Mouse (Mus musculus) duodenum, adult 2 months (tissue): Measurements from ENCODE around the gene Tmem126b. TPM values are rescaled to one million over a fixed set of nuclear protein-coding genes. Genes with fewer than 3 reads are reported as not detected.

Experiments
- polyA plus RNA-seq: library from polyadenylated mRNA; depleted of rRNA; stranded (reverse); fragments of >200 nt; gene quantifications from 2 replicates; pipeline ENCODE4 v1.2.3, GENCODE M21; 2012; ENCODE audit warnings: low replicate concordance; rRNA removed

The Tmem126b gene
- polyA plus RNA-seq: 2.3 and 3.5 TPM in 2 replicates

GRCm38 (mm10) chr7:90475793-90476312 is at the start of gene Tmem126b:
Gene Tmem126b, minus strand, starts transcription at chr7:90476001.

DNA sequence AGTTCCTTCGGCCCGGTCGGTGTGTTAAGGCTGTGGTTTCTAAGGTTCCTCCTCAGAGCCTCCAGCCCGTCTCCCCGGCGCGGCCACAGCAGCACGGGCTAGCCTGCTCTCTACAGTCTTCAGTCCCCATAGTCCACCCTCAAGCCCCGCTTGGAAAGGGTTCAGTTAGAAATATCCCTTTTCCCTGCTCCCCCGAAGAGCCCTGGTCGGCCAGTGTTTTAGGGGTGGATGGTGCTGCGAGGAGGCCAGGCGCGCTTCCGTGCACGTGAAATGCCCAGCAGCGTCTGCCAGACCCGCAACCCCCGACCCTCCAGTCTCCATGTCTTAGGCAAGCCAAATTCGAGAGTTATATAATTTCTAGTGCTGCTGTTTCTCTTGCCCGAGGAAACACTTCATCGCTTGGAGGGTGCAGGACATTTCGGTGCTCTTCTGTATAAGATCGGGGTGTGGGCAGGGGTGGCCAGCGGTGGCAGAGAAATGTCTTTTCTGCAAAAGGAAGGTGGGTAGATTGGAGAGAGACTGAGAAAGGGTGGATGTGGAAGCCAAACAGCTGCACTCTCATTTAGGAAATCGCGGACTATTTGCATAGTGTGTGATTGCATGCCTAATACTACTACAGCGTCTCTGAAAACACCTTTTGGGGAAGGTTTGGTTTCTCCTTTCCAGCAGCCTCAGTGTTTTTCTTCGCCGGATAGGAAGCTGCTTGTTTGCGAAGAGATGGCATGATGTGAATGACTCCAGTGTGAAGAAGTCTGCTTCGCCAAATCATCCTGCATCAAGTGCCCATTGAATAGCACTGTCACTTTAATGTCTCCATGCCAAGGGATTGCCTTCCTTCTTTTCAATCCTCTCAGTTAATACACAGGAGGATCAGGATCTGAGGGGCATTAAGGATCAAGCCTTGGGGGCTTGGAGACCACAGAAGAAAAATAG is 778 bp upstream of the Tmem126b start, which contains the start of gene Dlg2:
Gene Dlg2 (plus strand): TSS at position 360 of the 933 bp plus-strand sequence.

DNA sequence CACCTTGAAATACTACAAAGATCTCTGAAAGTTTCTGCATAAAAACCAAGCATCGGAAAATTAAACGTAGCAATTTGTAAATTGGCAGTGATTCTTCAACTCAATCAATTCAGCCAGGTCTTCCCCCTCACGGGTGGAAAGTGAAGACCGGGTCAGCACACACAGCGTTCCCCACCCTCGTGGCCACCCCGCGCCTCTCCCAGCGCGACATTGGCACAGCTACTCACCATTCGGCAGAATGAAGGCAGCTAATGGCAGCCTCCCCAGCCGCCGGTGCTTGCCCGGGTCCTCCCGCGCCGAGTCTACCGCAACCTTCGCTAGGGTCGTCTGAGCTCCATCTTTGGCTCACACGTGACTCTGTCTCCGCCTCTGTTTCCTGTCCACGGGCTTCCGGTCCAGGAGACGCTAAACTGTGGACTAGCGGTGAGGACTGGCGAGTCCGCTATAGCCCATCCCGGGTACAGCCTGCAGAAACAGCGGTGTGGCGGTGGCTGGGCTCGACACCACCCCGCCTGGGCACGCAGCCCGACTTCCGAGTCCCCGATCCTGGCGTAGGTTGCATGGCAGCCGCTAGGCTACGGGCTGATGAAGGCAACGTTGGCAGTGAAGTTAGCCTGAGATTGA is 18.8 kb downstream of the Tmem126b start, which contains the start of gene Tmem126a:
Gene Tmem126a (minus strand): TSS at position 385 of the 624 bp plus-strand sequence.

DNA sequence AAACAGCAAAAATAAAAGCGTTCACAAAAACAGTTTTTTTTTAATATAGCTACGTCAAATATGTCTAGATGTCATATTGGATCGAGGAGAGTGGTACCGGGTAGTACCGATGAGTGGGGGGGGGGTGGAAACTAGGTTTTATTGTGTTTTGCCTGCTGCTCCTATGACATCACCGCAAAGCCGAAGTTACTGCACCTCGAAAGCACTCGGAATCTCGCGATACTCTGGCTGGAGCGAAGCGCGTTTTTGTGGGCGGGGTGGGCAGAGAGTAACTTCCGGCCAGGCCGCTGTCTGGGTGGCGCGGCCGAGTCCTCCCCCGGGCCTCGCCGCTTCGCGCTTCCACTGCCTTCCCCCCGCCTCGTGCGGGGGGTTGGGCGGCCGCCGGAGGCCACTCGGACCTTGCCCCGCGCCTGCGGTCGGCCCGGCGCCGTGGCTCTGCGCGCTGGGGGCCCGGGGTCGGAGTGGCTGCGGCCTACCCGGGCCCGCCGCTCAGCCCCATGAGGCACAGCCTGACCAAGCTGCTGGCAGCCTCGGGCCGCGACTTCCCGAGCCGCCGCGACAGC is 33.2 kb downstream of the Tmem126b start, which contains the start of gene Crebzf:
Gene Crebzf (plus strand): TSS at position 212 of the 563 bp plus-strand sequence.

DNA sequence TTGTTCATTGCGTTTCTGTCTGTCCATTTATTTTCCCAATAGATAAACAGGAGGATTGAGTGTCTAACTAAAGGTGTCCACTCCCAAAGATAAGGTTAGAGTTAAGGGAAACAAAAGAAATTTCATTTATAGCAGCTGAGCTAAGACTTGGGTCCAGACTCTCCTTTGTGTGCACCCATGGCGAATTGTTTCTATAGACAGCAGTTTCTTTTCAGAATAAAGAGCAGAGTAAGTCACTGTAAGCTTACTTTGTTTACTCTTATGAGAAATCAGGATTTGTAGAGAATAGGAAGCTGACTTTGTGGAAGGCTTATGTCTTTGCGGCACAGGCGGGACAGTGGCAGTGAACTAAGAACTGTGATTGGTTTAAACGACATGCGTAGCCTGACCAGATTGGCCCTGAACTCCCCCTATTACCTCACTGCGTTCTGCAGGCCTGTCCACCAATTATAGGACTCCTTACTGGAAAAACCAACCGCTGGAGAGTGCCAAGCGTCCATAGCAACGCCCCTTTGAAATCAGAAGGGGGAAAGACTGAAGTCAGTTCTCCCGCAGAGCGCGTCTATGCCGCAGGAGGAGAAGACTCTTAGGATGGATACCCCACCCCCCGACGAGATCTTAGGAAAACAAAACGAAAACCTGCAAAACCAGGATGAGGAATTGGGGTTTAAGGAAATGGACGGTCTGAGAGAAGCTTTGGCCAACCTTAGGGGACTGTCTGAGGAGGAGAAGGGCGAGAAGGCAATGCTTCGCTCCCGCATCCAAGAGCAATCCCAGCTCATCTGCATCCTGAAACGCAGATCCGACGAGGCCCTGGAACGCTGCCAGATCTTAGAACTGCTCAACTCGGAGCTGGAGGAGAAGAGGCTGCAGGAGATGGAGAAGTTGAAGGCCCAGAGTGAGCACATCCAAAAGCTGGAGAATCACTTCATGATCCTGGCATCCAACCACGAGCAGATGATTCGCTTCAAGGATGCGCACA is 49.5 kb downstream of the Tmem126b start, which contains the start of gene Ccdc89:
Gene Ccdc89 (plus strand): TSS at position 558 of the 982 bp plus-strand sequence.

Other genes with a start within 250 kb of the Tmem126b start
- not detected in 2 replicates for gene Ccdc83, start 210.2 kb downstream of the Tmem126b start, polyA plus RNA-seq
- gene Sytl2, start 173.7 kb downstream of the Tmem126b start, polyA plus RNA-seq: 1.0 and 2.8 TPM in 2 replicates
- gene Ccdc89, start 49.4 kb downstream of the Tmem126b start, polyA plus RNA-seq: not detected in 2 replicates
- gene Crebzf, start 33.3 kb downstream of the Tmem126b start, polyA plus RNA-seq: 34.2 and 48.7 TPM in 2 replicates
- 4.6 and 6.0 TPM in 2 replicates for gene Tmem126a, start 18.8 kb downstream of the Tmem126b start, polyA plus RNA-seq
- gene Dlg2, start 671 bp upstream of the Tmem126b start, polyA plus RNA-seq: 0.21 and 0.97 TPM in 2 replicates